Mouse (Mus musculus) gastrocnemius, adult 18-20 months (tissue): Measurements from ENCODE around the gene Ccr6. TPM values are rescaled to one million over a fixed set of nuclear protein-coding genes. Genes with fewer than 3 reads are reported as not detected.

Experiments
- DNase-seq: peaks from one replicate; pipeline ENCODE4 v3.0.0; 2021; ENCODE audit warnings: low spot score
- total RNA-seq, 2 experiments: library from RNA; stranded (reverse); gene quantifications; 2 replicates each; pipeline ENCODE4 v1.2.3; 2021

Gene Ccr6
- total RNA-seq, 2 experiments from 2014 or later = not detected

DNA sequence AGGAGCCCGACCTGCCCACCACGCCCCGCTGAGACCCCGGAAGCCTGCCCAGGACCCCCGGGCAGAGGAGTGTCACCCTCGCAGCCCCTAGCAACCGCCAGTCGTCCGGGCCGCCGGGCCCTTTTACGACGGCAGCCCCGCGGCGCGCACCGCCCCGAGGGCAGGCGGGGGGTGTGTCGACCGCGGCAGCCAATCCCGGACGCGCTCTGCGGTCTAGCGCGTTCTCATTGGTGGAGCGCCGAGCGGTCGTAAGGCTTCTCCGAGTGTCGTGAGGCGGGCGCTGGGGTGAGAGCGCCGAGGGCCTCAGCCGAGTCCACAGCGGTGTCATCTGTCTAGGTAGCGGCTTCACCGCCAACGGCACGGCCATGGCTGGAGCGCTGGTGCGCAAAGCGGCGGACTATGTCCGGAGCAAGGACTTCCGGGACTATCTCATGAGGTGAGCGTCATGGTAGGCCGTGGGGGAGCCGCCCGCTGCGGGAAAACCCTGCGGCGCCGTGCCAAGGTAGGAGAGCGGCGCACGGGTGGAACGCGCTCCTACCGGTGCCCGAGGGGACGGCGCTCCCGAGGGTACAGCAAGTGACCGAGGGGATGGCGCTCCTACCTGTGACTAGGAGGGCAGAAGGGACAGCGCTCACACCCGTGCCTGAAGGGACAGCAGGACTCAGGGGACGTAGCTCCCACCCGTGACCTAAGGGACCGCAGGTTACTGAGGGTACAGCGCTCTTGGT lies 47.8 kb downstream of the Ccr6 start:
- peak; percentile 96 for DNase-seq

DNA sequence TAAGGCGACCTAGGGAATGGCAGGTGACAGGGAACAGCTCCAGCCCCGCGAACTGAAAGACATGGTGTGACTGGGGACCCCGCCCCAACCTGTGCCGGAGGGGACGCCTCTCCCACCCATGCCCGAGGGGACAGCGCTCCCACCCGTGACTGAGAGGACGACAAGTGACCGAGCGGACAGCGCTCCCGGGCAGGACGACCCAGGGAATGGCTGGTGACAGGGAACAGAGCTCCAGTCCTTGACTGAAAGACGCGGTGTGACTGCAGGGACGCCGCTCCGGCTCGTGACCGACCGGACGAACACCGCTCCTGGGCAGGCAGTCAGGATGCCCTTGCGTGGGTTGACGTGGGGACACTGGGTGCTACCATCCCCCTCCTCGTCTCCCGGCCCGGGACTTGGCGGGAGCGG lies 48.4 kb downstream of the Ccr6 start:
- peak; percentile 48 for DNase-seq

DNA sequence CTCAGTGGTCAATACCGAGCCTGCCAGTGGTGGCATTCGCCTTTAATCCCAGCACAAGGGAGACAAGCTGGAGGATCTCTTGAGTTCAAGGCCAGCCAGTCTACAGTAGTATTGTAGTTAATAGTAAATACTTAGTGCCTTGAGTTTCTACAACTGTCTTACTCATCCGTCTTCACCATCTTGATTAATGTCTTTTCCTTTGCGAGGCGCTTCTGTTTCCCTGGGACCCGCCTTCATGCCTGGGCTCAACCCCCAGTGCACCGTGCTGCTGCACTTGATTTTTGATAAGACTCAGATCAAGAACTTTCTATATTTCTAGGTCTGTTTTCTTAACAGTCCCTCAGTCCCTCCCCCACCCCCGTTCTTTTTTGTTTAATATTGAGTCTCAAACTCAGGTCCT lies 49.2 kb downstream of the Ccr6 start:
- DNase-seq = no peak

DNA sequence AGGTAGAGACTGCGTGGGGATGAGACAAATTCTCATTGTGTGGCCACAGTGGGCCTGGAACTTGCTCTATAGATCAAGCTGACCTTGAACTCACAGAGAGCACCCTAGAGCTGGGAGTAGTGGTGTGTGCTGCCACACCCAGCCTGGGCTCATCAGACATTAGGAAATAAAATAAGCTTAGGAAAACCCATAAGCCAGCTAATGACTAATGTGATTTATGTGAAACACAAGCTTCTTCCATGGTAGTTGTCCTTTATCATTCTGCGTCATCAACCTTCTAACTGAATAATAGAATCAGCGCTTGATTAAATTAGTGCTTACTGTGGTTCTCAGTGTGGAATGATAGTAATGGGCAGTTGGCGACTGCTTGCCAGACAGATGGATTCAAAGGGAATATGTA lies 51.1 kb downstream of the Ccr6 start:
- DNase-seq = no peak

DNA sequence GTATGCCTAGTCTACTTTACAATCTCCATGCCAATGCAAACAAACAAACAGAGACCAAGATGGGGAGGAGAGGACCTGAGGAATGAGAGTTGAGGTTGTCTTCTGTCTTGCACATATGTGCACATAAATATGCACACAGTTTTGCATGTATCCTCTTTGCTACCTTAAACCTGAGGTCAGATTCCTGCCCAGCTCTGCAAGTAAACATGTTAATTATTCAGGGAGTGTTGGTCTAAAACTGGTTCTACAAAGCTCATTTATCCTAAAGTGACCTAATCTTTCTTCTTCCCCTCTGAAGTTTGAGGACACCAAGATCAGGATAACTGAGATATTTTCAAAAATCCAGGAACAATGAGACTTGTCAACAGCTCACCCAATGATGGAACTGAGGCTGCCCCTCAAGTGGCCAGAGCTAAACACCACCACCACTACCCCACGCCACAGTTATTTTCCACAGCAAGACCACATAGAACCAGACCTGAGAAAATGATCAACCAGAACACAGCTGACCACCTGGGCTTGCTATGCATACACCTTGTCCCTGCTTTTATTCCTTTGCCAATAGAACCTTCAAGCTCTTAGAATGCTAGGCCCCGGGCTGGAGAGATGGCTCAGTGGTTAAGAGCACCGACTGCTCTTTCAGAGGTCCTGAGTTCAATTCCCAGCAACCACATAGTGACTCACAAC lies 54.3 kb downstream of the Ccr6 start:
- no peak for DNase-seq

DNA sequence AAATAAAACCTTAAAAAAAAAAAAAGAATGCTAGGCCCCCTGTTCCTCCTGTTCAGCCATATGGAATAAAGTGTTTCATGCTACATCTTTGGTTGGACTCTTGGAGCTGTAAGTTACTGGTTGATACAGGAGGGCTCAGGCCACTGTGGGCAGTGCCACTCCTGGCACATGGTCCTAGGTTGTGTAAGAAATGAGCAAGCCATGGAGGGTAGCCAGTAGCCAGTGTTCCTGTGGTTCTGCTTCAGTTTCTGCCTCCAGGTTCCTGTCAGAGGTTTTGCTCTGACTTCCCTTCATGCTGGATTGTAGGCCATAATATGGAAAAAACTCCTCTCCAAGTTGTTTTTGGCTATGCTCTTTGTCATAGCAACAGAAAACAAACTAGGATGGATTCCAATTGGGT lies 54.9 kb downstream of the Ccr6 start:
- no peak for DNase-seq

DNA sequence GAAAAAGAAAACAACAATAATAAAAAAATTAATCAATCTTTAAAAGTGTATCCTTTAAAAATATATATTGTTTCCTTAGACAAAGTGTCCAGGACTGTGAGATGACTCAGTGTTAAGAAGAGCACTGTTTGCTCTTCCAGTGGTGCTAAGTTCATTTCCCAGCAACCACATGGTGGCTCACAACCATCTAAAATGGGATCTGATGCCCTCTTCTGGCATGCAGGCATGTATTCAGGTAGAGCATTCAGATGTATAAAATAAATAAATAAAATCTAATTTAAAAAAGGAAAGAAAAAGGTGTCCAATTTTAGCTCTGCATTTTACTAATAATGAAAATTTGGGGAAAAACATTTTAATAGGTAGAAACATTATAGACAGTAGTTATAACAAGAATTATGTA lies 60.0 kb downstream of the Ccr6 start:
- DNase-seq = no peak

DNA sequence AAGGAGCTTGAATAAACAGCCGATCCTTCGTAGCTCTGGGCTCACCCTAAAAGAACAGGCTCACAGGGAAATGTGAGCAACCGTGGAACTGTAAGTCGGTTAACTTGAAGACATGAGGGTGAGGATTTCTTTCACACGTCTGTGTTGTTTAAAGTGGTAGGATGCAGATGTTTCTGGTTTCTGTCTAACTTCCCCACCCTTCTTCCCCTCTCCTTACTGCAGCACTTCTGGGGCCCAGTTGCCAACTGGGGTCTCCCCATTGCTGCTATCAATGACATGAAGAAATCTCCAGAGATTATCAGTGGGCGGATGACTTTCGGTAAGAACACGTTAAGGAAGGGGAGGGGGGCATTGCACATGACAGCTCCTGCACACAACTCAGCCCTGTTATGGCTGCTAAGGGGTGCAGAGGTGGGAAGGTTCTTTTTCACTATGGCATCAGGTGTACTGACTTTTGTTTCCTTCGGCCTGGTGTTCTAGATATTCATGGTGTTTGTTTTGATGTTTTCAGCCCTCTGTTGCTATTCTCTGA lies 60.5 kb downstream of the Ccr6 start:
- DNase-seq = no peak

DNA sequence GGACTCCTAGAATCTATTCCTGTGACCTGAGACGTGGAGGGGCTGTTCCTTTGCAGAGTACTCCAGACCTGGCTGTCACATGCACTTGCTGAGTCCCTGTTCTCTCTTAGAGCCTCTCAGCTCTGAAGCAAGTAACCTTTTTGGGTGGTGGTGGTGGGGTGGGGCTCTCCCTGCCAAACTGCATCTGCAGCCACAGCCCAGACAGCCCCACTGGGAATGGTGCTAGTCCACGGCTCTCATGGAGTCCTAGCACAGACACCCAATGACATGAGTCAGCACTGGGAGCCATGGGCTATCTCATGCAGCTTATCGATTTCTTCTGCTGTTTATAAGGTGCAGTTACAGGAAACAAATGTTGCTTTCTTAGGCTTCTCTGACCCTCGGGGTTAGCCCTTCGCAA lies 61.9 kb downstream of the Ccr6 start:
- DNase-seq = no peak

DNA sequence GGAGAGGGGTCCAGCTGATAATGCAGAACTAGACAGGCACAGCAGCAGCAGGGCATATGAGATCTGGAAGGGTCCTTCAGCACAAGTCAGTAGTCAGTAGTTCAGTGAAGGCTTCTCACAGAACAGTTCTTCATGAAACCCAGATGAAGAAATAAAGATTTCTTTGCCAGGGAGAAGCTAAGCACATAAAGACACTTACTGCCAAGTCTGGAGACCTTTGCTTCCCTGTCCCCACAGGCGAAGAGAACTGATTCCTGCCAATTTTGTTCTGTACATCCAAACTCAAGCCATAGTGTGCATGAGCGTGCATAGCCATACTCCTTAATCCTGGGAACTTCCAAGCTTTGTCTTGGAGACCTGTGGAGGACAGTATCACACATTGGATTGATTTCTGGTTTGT lies 62.4 kb downstream of the Ccr6 start:
- DNase-seq = no peak

DNA sequence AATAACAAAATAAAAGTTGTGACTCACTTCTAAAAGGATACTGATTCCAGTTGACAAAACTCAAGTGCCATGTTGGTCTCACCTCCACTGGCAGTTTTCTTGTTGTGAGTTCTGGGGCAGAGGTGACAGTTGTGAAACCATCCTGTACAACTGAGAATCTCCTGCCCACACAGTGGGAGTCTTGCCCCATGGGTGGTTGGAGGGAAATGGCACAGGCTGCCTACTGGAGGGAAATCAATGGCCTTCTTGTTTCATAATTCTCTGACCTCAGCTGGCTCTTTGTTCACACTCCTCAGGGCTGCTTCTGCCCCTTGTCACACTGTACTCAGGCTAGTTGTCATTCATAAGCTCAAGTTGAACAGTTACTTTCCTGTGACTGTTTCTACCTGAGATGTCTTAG lies 63.7 kb downstream of the Ccr6 start:
- no peak for DNase-seq

DNA sequence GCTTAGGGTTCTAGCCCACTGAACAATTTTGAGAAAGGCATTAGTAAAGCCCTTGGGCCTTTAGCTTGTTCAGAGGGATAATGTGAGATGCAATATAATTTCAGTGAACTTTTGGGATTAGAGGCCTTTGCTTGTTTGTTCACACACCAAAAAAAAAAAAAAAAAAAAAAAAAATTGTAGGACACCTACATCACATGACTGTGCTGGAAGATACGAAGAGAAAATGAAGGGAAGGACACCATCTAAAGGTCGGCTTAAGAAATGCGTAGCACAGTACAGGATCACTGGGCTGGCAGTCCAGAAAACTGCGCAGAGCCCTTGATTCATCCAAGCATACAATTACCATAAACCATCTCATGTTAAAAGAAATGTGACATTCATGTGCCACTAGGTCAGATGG lies 65.7 kb downstream of the Ccr6 start:
- DNase-seq = no peak

DNA sequence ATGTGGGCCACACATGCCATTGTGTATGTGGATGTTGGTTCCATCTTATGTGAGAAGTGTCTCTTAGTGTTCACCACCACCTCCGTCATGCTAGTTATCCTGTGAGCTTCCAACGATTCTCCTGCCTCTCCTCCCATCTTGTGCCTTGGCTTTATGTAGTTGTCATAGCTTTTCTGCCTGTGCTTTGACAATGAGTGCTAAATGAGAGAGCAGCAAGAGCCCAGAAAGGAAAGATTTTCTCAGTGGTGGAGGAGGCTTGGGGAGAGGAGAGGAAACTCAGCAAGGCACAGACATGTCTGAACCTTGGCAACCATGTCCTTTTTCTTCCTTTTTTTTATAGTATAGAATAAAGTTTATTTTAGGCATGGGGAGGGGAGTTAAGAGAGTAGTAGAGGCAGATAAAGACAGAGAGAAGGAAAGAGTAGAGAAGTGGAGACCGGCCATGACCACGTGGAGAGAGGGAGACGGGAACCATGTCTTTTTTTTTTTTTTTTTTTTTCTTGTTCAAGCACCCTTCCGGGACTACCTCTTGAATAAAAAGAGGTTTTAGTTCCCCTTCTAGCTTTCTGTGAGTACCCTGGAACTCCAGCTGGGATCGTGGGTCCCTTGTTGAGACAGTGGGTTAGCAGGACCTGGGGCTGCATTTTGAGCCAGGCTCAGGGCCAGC lies 67.1 kb downstream of the Ccr6 start:
- no peak for DNase-seq

DNA sequence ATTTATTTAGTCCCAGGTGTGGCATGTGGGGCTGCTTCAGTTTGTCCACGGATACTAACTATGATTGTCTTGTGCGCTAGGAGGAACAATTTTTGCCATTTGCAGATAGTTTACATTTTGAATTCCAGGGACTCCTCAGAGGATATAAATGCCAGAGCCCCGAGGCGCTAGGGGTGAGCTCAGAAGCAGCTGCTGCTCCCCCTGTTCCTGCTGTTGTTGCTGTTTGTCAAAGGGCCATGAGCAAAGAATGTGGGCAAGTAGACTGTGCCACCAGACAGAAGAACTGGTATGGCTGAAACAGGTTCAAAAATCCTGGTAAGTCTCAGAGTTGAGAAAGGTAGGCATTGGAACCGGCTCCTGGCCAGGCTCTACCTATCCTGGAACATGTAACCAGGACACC lies 67.8 kb downstream of the Ccr6 start:
- DNase-seq = no peak

DNA sequence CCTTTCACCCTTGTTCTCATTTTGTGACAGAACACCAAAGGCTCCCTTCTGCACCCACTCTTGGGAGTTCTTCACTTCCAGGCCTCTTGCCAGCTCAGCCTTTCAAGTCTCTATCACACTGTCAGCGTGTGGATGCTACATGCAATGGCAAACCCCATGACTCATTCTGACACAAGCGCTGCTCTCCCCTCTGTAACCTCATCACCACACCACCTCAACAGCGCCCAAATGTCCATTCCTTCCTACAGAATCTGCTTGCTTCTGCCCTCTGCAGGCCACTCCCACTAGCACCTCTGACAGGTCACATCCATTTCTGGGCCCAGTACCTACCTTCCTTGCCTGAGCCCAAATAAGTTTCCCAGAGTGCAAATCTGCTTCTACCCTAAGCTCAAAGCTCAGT lies 70.0 kb downstream of the Ccr6 start:
- DNase-seq = no peak

Other genes with a start within 250 kb of the Ccr6 start
- under 1 TPM; 0.11 to 0.50 TPM for gene Gm49673, start 88.3 kb upstream of the Ccr6 start, total RNA-seq
- 10 to 100 TPM; 13.7 to 20.3 TPM for gene Rnaset2a, start 87.9 kb upstream of the Ccr6 start, total RNA-seq
- 10 to 100 TPM; 14.9 to 17.9 TPM for gene Fgfr1op, start 70.5 kb upstream of the Ccr6 start, total RNA-seq
- 100 to 1,000 TPM; 418 to 491 TPM for gene Mpc1, start 46.9 kb downstream of the Ccr6 start, total RNA-seq
- 1 to 10 TPM; 6.0 to 7.0 TPM for gene Sft2d1, start 75.1 kb downstream of the Ccr6 start, total RNA-seq
- not detected for gene Prr18, start 101.4 kb downstream of the Ccr6 start, total RNA-seq
- not detected for gene T2, start 119.9 kb downstream of the Ccr6 start, total RNA-seq
- gene T, start 198.4 kb downstream of the Ccr6 start, total RNA-seq = not detected